ENCODE assay signal across 7 mouse cellular contexts in the genomic region with DNA sequence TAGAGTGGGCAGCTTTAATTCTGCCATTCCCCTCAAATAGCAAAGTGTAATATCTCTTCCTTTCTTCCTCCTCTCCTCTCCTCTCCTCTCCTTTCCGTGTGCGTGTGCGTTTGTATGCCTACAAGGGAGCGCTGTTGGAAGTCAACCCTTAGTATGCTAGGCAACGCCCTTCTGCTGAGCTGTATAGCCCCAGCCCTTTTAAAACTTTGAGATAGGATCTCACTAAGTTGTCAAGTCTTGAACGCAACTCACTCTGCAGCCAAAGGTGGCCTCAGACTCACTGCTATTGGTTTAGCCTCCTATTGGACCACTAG. TPM values are rescaled to one million over a fixed set of nuclear protein-coding genes. Genes with fewer than 3 reads are reported as not detected.
DNase-seq lines count a peak whose midpoint lies in the region; ATAC-seq and TF ChIP-seq lines count a peak whose summit lies in the region.

No protein-coding gene starts in this region.

- peak overlapping the region; percentile 98 for H3K9ac ChIP-seq in stomach, postnatal 0 days (ENCODE audit: low read length)

- H3K4me2 ChIP-seq in stomach, postnatal 0 days (replicated peaks; ENCODE audit: low read depth): peak overlapping the region; percentile 77

- H3K4me3 ChIP-seq in erythroblast, embryonic 14.5 days (replicated peaks): peak overlapping the region; percentile 70
- peak overlapping the region; percentile 97 for H3K4me3 ChIP-seq in stomach, postnatal 0 days (ENCODE audit: low read depth, low read length)

- TF ChIP-seq EP300 in stomach, postnatal 0 days (optimal IDR thresholded peaks at IDR 0.05): no peak

- H3K4me1 ChIP-seq in erythroblast, embryonic 14.5 days (ENCODE audit: control insufficient read depth): peaks cover 25% of the 10 kb centered on the region
- H3K4me1 ChIP-seq in stomach, postnatal 0 days (replicated peaks; ENCODE audit: control insufficient read depth, insufficient read depth): no peaks in the 10 kb centered on the region

- no peak for TF ChIP-seq CTCF in stomach, postnatal 0 days (IDR thresholded peaks at IDR 0.05; ENCODE audit: low read depth)

- peak overlapping the region; percentile 93; the same call in 1 of the 2 replicates for H3K27ac ChIP-seq in stomach, postnatal 0 days (replicated peaks)

- 4% methylated on average over 6 of the region's 6 CpGs for WGBS in stomach, postnatal 0 days

- peak; percentile 56 for DNase-seq in 416B (ENCODE audit: low read depth)
- peak; percentile 29 for DNase-seq in CD4-positive helper T cell, adult 2 months (ENCODE audit: low read depth, low spot score)
- DNase-seq in liver: peak; percentile 23
- peak; percentile 27 for DNase-seq in stomach, postnatal 0 days (ENCODE audit: low spot score)
- no peak for DNase-seq in adrenal gland, adult 2 months
- DNase-seq in adrenal gland, postnatal 10 days: no peak

- H3K27me3 ChIP-seq in erythroblast, embryonic 14.5 days (ENCODE audit: control insufficient read depth): peaks cover 4% of the 10 kb centered on the region; the same call in 1 of the 2 replicates
- no peaks in the 10 kb centered on the region for H3K27me3 ChIP-seq in stomach, postnatal 0 days (ENCODE audit: control insufficient read depth, insufficient read depth, low read length)

- H3K9me3 ChIP-seq in erythroblast, embryonic 14.5 days (ENCODE audit: control insufficient read depth, low read length): no peaks in the 10 kb centered on the region
- H3K9me3 ChIP-seq in stomach, postnatal 0 days (ENCODE audit: control insufficient read depth, low read length): no peaks in the 10 kb centered on the region

- ATAC-seq in stomach, postnatal 0 days (ENCODE audit: low FRiP score, low TSS enrichment): peak; percentile 42; the same call in 1 of the 2 replicates

- peaks cover 7% of the 10 kb centered on the region for H3K36me3 ChIP-seq in erythroblast, embryonic 14.5 days (ENCODE audit: control insufficient read depth)
- H3K36me3 ChIP-seq in stomach, postnatal 0 days (ENCODE audit: control insufficient read depth, insufficient read depth, low read length): no peaks in the 10 kb centered on the region

RNA-seq across cellular contexts. Expression of a gene that starts 1.6 kb away (rescaled TPM):
- 0.37 and 0.85 TPM in 2 replicates for polyA plus RNA-seq in erythroblast, embryonic 14.5 days (2012)
- polyA plus RNA-seq in stomach, postnatal 0 days (2015; fragmentation: Nextera tagmentation; extraction: Ambion mirVana): 176 and 183 TPM in 2 replicates
- 100 to 1,000 TPM in 1 of 2 experiments, 10 to 100 TPM in 1; 98.5 to 103 TPM for total RNA-seq in adrenal gland, adult 2 months (2021)
- 20.3 and 28.1 TPM in 2 replicates for polyA plus RNA-seq in adrenal gland, adult 2 months (2012; rRNA removed)
- total RNA-seq in adrenal gland, postnatal 10 days (2021): 10 to 100 TPM; 94.6 to 96.3 TPM

RNA-seq across cellular contexts. Expression of a gene that starts 47.5 kb away (rescaled TPM):
- 0.02 and 0.08 TPM in 2 replicates for polyA plus RNA-seq in erythroblast, embryonic 14.5 days (2012)
- polyA plus RNA-seq in stomach, postnatal 0 days (2015; fragmentation: Nextera tagmentation; extraction: Ambion mirVana): 0.62 and 1.4 TPM in 2 replicates
- under 1 TPM; 0.28 to 0.78 TPM for total RNA-seq in adrenal gland, adult 2 months (2021)
- 0.09 and 0.21 TPM in 2 replicates for polyA plus RNA-seq in adrenal gland, adult 2 months (2012; rRNA removed)
- 1 to 10 TPM; 1.9 to 3.6 TPM for total RNA-seq in adrenal gland, postnatal 10 days (2021)

Comparison
In these comparisons a context has a peak if more than half of its experiments do, and no peak if none do; other contexts are left out.
1. DNase-seq: peak in 416B (single experiment), CD4-positive helper T cell, adult 2 months (single experiment), liver (single experiment) and stomach, postnatal 0 days (single experiment); none in adrenal gland, adult 2 months (single experiment) and adrenal gland, postnatal 10 days (single experiment).
2. RNA of a gene that starts 1.6 kb away (polyA plus RNA-seq): 176 to 183 TPM in stomach, postnatal 0 days and 20.3 to 28.1 TPM in adrenal gland, adult 2 months; 0.37 to 0.85 TPM in erythroblast, embryonic 14.5 days; every median in the first group is over 10 times any median in the second.